In the genomic region with DNA sequence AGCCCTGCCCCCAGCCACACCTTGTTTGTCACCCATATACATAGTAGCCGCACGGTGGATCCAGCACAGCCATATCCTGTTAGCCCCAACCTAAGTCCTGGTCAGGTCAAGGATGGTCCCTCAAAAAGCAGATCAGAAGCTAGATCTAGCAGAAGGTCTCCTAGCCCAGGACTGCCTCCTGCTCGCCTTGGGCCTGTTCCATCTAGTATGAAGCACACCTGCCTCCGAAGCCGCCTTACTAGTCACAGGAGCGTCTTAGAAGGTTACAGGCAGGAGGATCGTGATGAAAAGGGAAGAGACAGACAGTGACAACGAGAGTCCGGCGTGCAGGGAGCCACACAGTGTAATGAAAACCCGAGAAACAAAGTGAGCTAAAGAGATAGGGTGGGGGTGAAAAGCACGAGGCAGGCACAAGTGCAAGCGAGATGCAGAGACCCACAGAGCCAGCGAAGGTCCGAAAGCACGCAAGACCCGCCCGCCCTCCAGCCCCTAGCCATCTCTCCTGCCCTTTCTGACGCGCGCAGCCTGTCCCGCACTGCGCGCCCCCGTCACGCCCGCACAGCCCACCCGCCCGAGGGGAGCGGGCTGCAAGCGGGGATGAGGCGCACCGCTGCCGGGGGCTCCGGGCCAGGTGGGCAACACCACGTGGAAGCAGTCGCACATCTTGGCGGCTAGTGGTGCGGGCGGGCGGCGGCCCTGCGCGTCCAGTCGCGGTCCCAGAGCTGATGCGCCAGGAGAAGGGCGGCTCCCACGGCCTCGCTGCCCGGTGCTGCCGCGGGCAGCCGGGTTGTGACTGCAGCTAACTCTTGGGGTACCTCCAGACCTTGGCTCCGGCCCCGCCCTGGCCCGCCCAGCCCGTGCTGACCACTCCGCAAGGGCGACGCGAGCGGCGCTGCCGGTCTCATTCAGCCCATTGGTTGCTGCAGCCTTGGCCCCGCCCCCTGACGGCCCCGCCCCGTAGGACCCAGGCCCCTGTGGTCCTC, we compare ENCODE assay signal across 8 mouse cellular contexts. TPM values are rescaled to one million over a fixed set of nuclear protein-coding genes. Genes with fewer than 3 reads are reported as not detected.
DNase-seq lines count a peak whose midpoint lies in the region; ATAC-seq and TF ChIP-seq lines count a peak whose summit lies in the region.

TSS of gene Ahnak2 (minus strand) at position 794 of the 983 bp plus-strand sequence.

- peak; percentile 66 for ATAC-seq in embryonic facial prominence, embryonic 11.5 days (replicated peaks; ENCODE audit: insufficient number of reproducible peaks, low FRiP score, low TSS enrichment, low read depth)
- ATAC-seq in liver, embryonic 13.5 days (ENCODE audit: low read depth), result no peak; the same call in 1 of the 2 replicates
- peak; percentile 62; the same call in 1 of the 2 replicates for ATAC-seq in stomach, embryonic 14.5 days (ENCODE audit: insufficient number of reproducible peaks, insufficient read depth, low FRiP score, low read depth)

- no peaks in the 10 kb centered on the region for H3K9me3 ChIP-seq in CH12.LX (replicated peaks; ENCODE audit: low read length)
- no peaks in the 10 kb centered on the region for H3K9me3 ChIP-seq in embryonic facial prominence, embryonic 11.5 days (replicated peaks; ENCODE audit: control insufficient read depth, low read length)
- no peaks in the 10 kb centered on the region for H3K9me3 ChIP-seq in liver, embryonic 13.5 days (replicated peaks)
- no peaks in the 10 kb centered on the region for H3K9me3 ChIP-seq in stomach, embryonic 14.5 days (ENCODE audit: control insufficient read depth, low read depth, low read length)

- no peaks in the 10 kb centered on the region for H3K79me2 ChIP-seq in CH12.LX (replicated peaks; ENCODE audit: control insufficient read depth, extremely low read depth, insufficient read depth, poor library complexity, severe bottlenecking)

- intact Hi-C loops in heart, postnatal 25 days (cut with DNase I), result no loop called here

- H3K27ac ChIP-seq in CH12.LX (ENCODE audit: insufficient read depth, low read depth), result no peak within 1 kb of the TSS
- H3K27ac ChIP-seq in embryonic facial prominence, embryonic 11.5 days (replicated peaks; ENCODE audit: low read depth, low read length), result no peak within 1 kb of the TSS
- H3K27ac ChIP-seq in liver, embryonic 13.5 days, result no peak within 1 kb of the TSS
- H3K27ac ChIP-seq in stomach, embryonic 14.5 days (ENCODE audit: low read length), result no peak within 1 kb of the TSS

- WGBS in embryonic facial prominence, embryonic 11.5 days, result 6% methylated on average over 51 of the region's 69 CpGs
- WGBS in liver, embryonic 13.5 days (ENCODE audit: insufficient replicate concordance), result 4% methylated on average over 57 of the region's 69 CpGs
- 3% methylated on average over 67 of the region's 69 CpGs for WGBS in stomach, embryonic 14.5 days

- H3K36me3 ChIP-seq in CH12.LX (replicated peaks in 1 of 2; ENCODE audit: control insufficient read depth in 1 of 2, insufficient read depth in 1 of 2, low read length in 1 of 2), result no peaks in the 10 kb centered on the region
- no peaks in the 10 kb centered on the region for H3K36me3 ChIP-seq in embryonic facial prominence, embryonic 11.5 days (replicated peaks; ENCODE audit: control insufficient read depth, insufficient read depth, low read depth, low read length)
- no peaks in the 10 kb centered on the region for H3K36me3 ChIP-seq in liver, embryonic 13.5 days
- H3K36me3 ChIP-seq in stomach, embryonic 14.5 days (ENCODE audit: control insufficient read depth, insufficient read depth, low read length), result no peaks in the 10 kb centered on the region

- TF ChIP-seq CTCF in CH12.LX (conservative IDR thresholded peaks at IDR 0.05 in 1 of 2, IDR thresholded peaks at IDR 0.05 in 1 of 2; ENCODE audit: low read depth in 2 of 2, low read length in 2 of 2), result no peak

- peak within 1 kb of the TSS in 1 of 3 experiments; percentile 65 for H3K4me3 ChIP-seq in CH12.LX (replicated peaks in 1 of 3; ENCODE audit: low read depth in 2 of 3, low read length in 2 of 3, poor library complexity in 1 of 3)
- H3K4me3 ChIP-seq in embryonic facial prominence, embryonic 11.5 days (ENCODE audit: low read depth, low read length), result peak within 1 kb of the TSS; percentile 42
- peak within 1 kb of the TSS; percentile 50 for H3K4me3 ChIP-seq in liver, embryonic 13.5 days (replicated peaks)
- peak within 1 kb of the TSS; percentile 50 for H3K4me3 ChIP-seq in stomach, embryonic 14.5 days (ENCODE audit: low read depth, low read length)

- no peak for TF ChIP-seq RAD21 in CH12.LX (IDR thresholded peaks at IDR 0.05; ENCODE audit: low read depth, low read length)

- peak; percentile 52 for DNase-seq in cerebellum, adult 11-12 months
- no peak for DNase-seq in cerebellum, adult 9-10 months
- no peak for DNase-seq in CH12.LX (ENCODE audit: extremely low read depth)
- peak; percentile 79 for DNase-seq in embryonic facial prominence, embryonic 11.5 days (ENCODE audit: low spot score)
- no peak for DNase-seq in heart, postnatal 25 days (ENCODE audit: low spot score)
- no peak for DNase-seq in liver, embryonic 13.5 days
- no peak for DNase-seq in urinary bladder, postnatal 25 days (ENCODE audit: low spot score)

- no peak for TF ChIP-seq EP300 in CH12.LX (IDR thresholded peaks at IDR 0.05; ENCODE audit: low read length)

- peaks cover 32 to 51% of the 10 kb centered on the region in 2 experiments for H3K4me1 ChIP-seq in CH12.LX (ENCODE audit: control insufficient read depth in 1 of 2, insufficient read depth in 2 of 2)
- H3K4me1 ChIP-seq in embryonic facial prominence, embryonic 11.5 days (ENCODE audit: control insufficient read depth, insufficient read depth, low read length), result peaks cover 3% of the 10 kb centered on the region; the same call in 1 of the 2 replicates
- H3K4me1 ChIP-seq in liver, embryonic 13.5 days (replicated peaks), result peaks cover 9% of the 10 kb centered on the region
- H3K4me1 ChIP-seq in stomach, embryonic 14.5 days (ENCODE audit: control insufficient read depth, insufficient read depth, low read length), result peaks cover 27% of the 10 kb centered on the region

- dilution Hi-C loops in CH12.LX (cut with MboI; ENCODE audit: extremely low pct_ligation_motif_present, extremely low pct_unique_long_range_greater_than_20kb, low sequenced_read_pairs), result no loop called here

- H3K27me3 ChIP-seq in CH12.LX (replicated peaks), result peaks cover 5% of the 10 kb centered on the region
- H3K27me3 ChIP-seq in embryonic facial prominence, embryonic 11.5 days (ENCODE audit: control insufficient read depth, insufficient read depth, low read length), result peaks cover 12% of the 10 kb centered on the region
- peaks cover 64% of the 10 kb centered on the region for H3K27me3 ChIP-seq in liver, embryonic 13.5 days
- 0 out of 2 replicates have a peak, but pooled peaks cover 6% of the 10 kb centered on the region for H3K27me3 ChIP-seq in stomach, embryonic 14.5 days (ENCODE audit: control insufficient read depth, insufficient read depth, low read length)

- H3K4me2 ChIP-seq in CH12.LX (ENCODE audit: insufficient read depth, low read depth, poor library complexity, severe bottlenecking), result peak within 1 kb of the TSS; percentile 17
- peak within 1 kb of the TSS; percentile 100 for H3K4me2 ChIP-seq in embryonic facial prominence, embryonic 11.5 days (ENCODE audit: low read depth, low read length)
- peak within 1 kb of the TSS; percentile 73 for H3K4me2 ChIP-seq in liver, embryonic 13.5 days
- peak within 1 kb of the TSS; percentile 100 for H3K4me2 ChIP-seq in stomach, embryonic 14.5 days (replicated peaks; ENCODE audit: low read depth, low read length)

- in situ Hi-C loops in CH12.LX (cut with MboI; ENCODE audit: low pct_ligation_motif_present, low pct_unique_long_range_greater_than_20kb, low sequenced_read_pairs), result no loop called here

- 0 out of 2 replicates have a peak within 1 kb of the TSS, but pooled peaks have one; percentile 9 for H3K9ac ChIP-seq in CH12.LX (ENCODE audit: insufficient read depth, low read depth)
- peak within 1 kb of the TSS; percentile 57 for H3K9ac ChIP-seq in embryonic facial prominence, embryonic 11.5 days (replicated peaks; ENCODE audit: low read length)
- H3K9ac ChIP-seq in liver, embryonic 13.5 days, result 0 out of 2 replicates have a peak within 1 kb of the TSS, but pooled peaks have one; percentile 22
- H3K9ac ChIP-seq in stomach, embryonic 14.5 days (replicated peaks; ENCODE audit: low read depth, low read length), result peak within 1 kb of the TSS; percentile 42; the same call in 1 of the 2 replicates

- peak; percentile 54 for TF ChIP-seq POLR2A in CH12.LX (IDR thresholded peaks at IDR 0.05; ENCODE audit: low read depth, low read length)

TF ChIP-seq in CH12.LX, 34 proteins besides CTCF, POLR2A, EP300 and RAD21:
- TF ChIP-seq NRF1 (IDR thresholded peaks at IDR 0.05; ENCODE audit: low read depth, low read length) (no peak), NELFE (IDR thresholded peaks at IDR 0.05; ENCODE audit: low read depth, low read length) (peak; percentile 24; the same call in 1 of the 2 replicates), GABPA (IDR thresholded peaks at IDR 0.05; ENCODE audit: insufficient replicate concordance, low read depth, low read length) (no peak)

RNA-seq across cellular contexts. Expression of gene Ahnak2, which starts in this region (rescaled TPM):
- total RNA-seq in CH12.LX (2012; rRNA removed), result 16.2 and 27.7 TPM in 2 replicates
- 2.0 and 3.1 TPM in 2 replicates for total RNA-seq in CH12.LX (2014; rRNA removed)
- 14.4 and 14.6 TPM in 2 replicates for polyA plus RNA-seq in CH12.LX (2012; ENCODE audit: insufficient read length, low read depth)
- polyA plus RNA-seq in embryonic facial prominence, embryonic 11.5 days (2014; fragmentation: Nextera tagmentation; extraction: Ambion mirVana), result 0.13 and 0.18 TPM in 2 replicates
- total RNA-seq in heart, postnatal 25 days (2021), result 10 to 100 TPM; 15.3 to 16.5 TPM
- polyA plus RNA-seq in liver, embryonic 13.5 days (2015; fragmentation: Nextera tagmentation; extraction: Ambion mirVana), result 0.13 and 0.15 TPM in 2 replicates
- polyA plus RNA-seq in stomach, embryonic 14.5 days (2014; fragmentation: Nextera tagmentation; extraction: Ambion mirVana), result 4.6 and 5.0 TPM in 2 replicates

Comparison
In these comparisons a context has a peak if more than half of its experiments do, and no peak if none do; other contexts are left out.
1. Peak in DNase-seq, ATAC-seq, H3K4me3 ChIP-seq, H3K9ac ChIP-seq and H3K4me2 ChIP-seq in embryonic facial prominence, embryonic 11.5 days; RNA of the gene not detected or under 1 TPM.
2. H3K4me2 ChIP-seq: peak in every context shown above with its lines; median percentile 100 in embryonic facial prominence, embryonic 11.5 days; 100 in stomach, embryonic 14.5 days; 73 in liver, embryonic 13.5 days; 17 in CH12.LX.